Mouse (Mus musculus) bone marrow, adult 2 months (tissue): ENCODE measurements at regions not wholly inside any gene's neighbourhood (a gene's known extent, or its start where the extent isn't known, plus 50 kb on each side); places are given as distances from the start of the nearest gene placed in this dataset.

Experiments used
- H3K27ac ChIP-seq: fragments of 200-500 bp; 2 replicates; pipeline ENCODE4 v1.5.1; 2012; ENCODE audit warnings: low read depth, mild to moderate bottlenecking, control low read depth, inconsistent platforms, low read length; ENCODE audit not compliant: control insufficient read depth, poor library complexity, insufficient read depth
- H3K4me1 ChIP-seq: fragments of 200-500 bp; 2 replicates; pipeline ENCODE4 v1.6.1; 2011; ENCODE audit warnings: low read length; ENCODE audit not compliant: control insufficient read depth, insufficient read depth
- H3K4me3 ChIP-seq: fragments of 200-500 bp; replicated peaks from 2 replicates; pipeline ENCODE3; 2011; ENCODE audit warnings: mild to moderate bottlenecking, low read depth, low read length, control low read depth; ENCODE audit not compliant: control insufficient read depth
- CTCF ChIP-seq: fragments of 200-500 bp; IDR thresholded peaks from 2 replicates; pipeline ENCODE4 v1.5.1; 2011; ENCODE audit warnings: low read length, control low read depth; ENCODE audit not compliant: control insufficient read depth, insufficient read depth
- POLR2A ChIP-seq: fragments of 200-500 bp; IDR thresholded peaks from 2 replicates; pipeline ENCODE4 v1.6.1; 2011; ENCODE audit warnings: low read depth, mild to moderate bottlenecking, control low read depth, low read length, borderline replicate concordance; ENCODE audit not compliant: control insufficient read depth
- whole genome bisulfite sequencing: fragments of 180-500 bp; shearing (Covaris S2); methylation state at CpG from one replicate; pipeline ENCODE4 v1.1.7; 2018; 5-methylcytosine and 5-hydroxymethylcytosine counted together

GRCm38 (mm10) chr2:115082292-115082809 is 427.6 kb upstream of the Dph6 start:
- WGBS = 64% methylated on average over 6 of the region's 6 CpGs
- Histone ChIP-seq H3K27ac (no peak overlapping the region), H3K4me3 (no peak overlapping the region), H3K4me1 (no peaks in the 10 kb centered on the region)
- no peak for TF ChIP-seq CTCF
- TF ChIP-seq POLR2A = no peak

- 67% methylated on average over 4 of the region's 4 CpGs for WGBS
- H3K27ac ChIP-seq = no peak overlapping the region
Observed at GRCm38 (mm10) chr2:115088421-115089120, 433.8 kb upstream of the Dph6 start.

GRCm38 (mm10) chr2:115090430-115091175 is 435.8 kb upstream of the Dph6 start:
- TF ChIP-seq CTCF = no peak
- no peak for TF ChIP-seq POLR2A
- no peak overlapping the region for H3K27ac ChIP-seq
- WGBS = 51% methylated on average over 12 of the region's 12 CpGs
- no peak overlapping the region for H3K4me3 ChIP-seq
- H3K4me1 ChIP-seq = no peaks in the 10 kb centered on the region

More at GRCm38 (mm10) chr2:115088421-115089120, 433.8 kb upstream of the Dph6 start:
- no peaks in the 10 kb centered on the region for H3K4me1 ChIP-seq
- TF ChIP-seq POLR2A (no peak), CTCF (no peak)
- H3K4me3 ChIP-seq = no peak overlapping the region

GRCm38 (mm10) chr2:115095351-115095750 is 440.6 kb upstream of the Dph6 start:
- no peaks in the 10 kb centered on the region for H3K4me1 ChIP-seq
- 80% methylated on average over 12 of the region's 12 CpGs for WGBS

GRCm38 (mm10) chr2:115101501-115101900 is 446.7 kb upstream of the Dph6 start:
- Histone ChIP-seq H3K27ac (no peak overlapping the region), H3K4me1 (no peaks in the 10 kb centered on the region), H3K4me3 (no peak overlapping the region)
- 73% methylated on average over 3 of the region's 3 CpGs for WGBS
- no peak for TF ChIP-seq POLR2A
- no peak for TF ChIP-seq CTCF

More at GRCm38 (mm10) chr2:115095351-115095750, 440.6 kb upstream of the Dph6 start:
- no peak overlapping the region for H3K4me3 ChIP-seq
- H3K27ac ChIP-seq = no peak overlapping the region
- no peak for TF ChIP-seq POLR2A
- no peak for TF ChIP-seq CTCF

- WGBS = 59% methylated on average over 9 of the region's 9 CpGs
Observed at GRCm38 (mm10) chr2:115119429-115120205, 461.9 kb upstream of the BC052040 start.

GRCm38 (mm10) chr2:115120206-115120503 is 461.4 kb upstream of the BC052040 start:
- no peaks in the 10 kb centered on the region for H3K4me1 ChIP-seq
- WGBS = 73% methylated on average over 3 of the region's 3 CpGs
- TF ChIP-seq POLR2A (no peak), CTCF (no peak)
- no peak overlapping the region for H3K4me3 ChIP-seq
- H3K27ac ChIP-seq = no peak overlapping the region

More at GRCm38 (mm10) chr2:115119429-115120205, 461.9 kb upstream of the BC052040 start:
- Histone ChIP-seq H3K27ac (no peak overlapping the region), H3K4me1 (no peaks in the 10 kb centered on the region), H3K4me3 (no peak overlapping the region)
- TF ChIP-seq POLR2A (no peak), CTCF (no peak)

GRCm38 (mm10) chr2:115126625-115127369 is 454.7 kb upstream of the BC052040 start:
- no peak overlapping the region for H3K27ac ChIP-seq
- WGBS = 88% methylated on average over 6 of the region's 6 CpGs
- H3K4me3 ChIP-seq = no peak overlapping the region
- no peaks in the 10 kb centered on the region for H3K4me1 ChIP-seq
- TF ChIP-seq CTCF (no peak), POLR2A (no peak)
